Mouse (Mus musculus) gastrocnemius, postnatal 36 days (tissue): ENCODE measurements around the gene Skap1. TPM values are rescaled to one million over a fixed set of nuclear protein-coding genes. Genes with fewer than 3 reads are reported as not detected.

Experiments used
- DNase-seq, 2 experiments: peaks; one replicate each; pipeline ENCODE4 v3.0.0; 2022
- intact Hi-C: fragments of 180-260 bp; cut with DNase I; formaldehyde crosslinking; loops from one replicate; pipeline ENCODE4 v1.15.1; 2025
- total RNA-seq, 2 experiments: library from RNA; stranded (reverse); gene quantifications; 2 replicates each; pipeline ENCODE4 v1.2.3; 2021

The Skap1 gene
- total RNA-seq, 2 experiments from 2014 or later, result 1.6 TPM; not detected in 1

GRCm38 (mm10) chr11:96464716-96465060, 295 bp downstream of the Skap1 start:
- intact Hi-C loops, result no loop called here
- no peak for DNase-seq

DNA sequence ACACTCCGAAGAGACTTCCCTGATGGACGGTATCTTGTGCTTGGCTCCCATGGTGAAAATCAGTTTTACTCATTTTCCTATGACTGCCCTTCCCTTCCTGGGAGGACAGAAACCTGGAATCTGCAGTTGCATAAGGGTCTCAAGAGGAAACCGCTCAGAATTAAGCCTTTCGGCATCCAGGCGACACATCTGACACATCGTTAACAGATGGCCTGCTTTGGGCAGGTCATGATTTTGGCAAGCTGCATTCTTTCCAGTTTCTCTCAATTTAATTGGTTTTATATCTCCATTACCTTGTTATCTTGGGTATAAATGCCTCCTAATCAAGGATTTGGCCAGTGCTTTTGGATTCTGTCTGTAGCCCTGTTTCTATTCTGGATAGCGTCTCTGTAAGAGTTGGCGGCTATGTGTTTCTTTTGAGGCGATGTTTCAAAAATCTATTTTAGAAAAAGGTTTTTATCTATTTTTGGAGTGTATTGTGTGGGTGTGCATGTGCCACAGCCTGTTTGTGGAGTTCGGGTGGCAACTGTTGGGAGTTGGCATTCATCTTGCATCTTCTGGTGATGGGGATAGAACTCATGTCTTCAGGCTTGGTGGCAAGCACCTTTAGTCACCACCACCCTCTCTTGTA, 1.1 kb downstream of the Skap1 start:
- intact Hi-C loops, result no loop called here
- no peak for DNase-seq

DNA sequence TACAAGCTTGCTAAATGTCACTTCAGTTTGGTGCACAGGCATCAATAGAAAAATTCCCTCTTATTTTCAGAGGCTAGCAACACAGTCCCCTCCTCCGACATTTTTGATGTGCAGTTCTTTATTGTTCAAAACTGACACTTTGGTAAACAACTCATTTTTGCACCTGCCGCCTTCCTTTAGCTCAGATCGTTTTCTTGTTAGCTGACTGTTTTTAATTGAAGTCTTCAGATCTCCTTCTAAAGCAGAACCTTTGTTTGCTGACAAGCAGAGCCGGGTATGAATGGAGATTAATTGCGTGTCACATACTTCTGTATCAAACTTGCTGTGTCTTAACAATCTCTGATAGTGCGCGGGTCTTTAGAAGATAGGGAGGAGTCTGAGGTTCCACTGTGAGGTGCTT, 2.0 kb downstream of the Skap1 start:
- intact Hi-C loops, result no loop called here
- no peak for DNase-seq

GRCm38 (mm10) chr11:96466987-96467386, 2.6 kb downstream of the Skap1 start:
- no peak for DNase-seq

DNA sequence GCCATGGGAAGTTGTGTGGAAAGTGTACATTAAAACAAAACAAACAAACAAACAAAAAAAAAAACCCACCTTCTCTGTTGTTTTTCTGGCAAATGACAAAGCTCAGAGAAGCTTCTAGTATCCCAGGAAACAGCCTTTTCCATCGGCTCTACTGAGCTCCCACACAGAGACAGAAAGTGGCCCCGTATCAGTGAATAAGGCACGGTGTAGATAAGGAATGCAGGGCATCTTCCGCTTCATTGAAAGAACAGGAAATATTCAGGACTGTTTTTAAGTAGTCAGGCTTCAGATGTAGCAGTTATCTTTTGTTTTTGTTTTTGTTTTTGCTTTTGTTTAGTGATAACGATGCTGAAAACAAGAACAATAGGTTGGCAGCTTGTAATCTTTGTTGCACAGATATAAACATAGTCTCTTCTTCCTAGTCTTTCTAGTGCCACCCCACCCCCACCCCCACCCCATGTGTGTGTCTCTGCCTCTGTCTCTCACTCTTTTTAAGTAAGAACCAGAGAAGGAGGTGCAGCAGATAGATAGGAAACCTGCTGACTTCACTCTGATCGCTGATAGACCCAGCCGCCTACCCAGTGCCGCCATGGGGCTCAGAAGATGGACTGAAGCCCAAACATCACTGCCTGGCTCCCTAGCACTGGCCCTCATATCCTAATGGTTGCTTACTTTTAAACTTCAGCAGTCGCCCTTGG, 3.8 kb downstream of the Skap1 start:
- intact Hi-C loops, result no loop called here
- DNase-seq, result no peak

More at GRCm38 (mm10) chr11:96466987-96467386, 2.6 kb downstream of the Skap1 start:
- intact Hi-C loops, result no loop called here

DNA sequence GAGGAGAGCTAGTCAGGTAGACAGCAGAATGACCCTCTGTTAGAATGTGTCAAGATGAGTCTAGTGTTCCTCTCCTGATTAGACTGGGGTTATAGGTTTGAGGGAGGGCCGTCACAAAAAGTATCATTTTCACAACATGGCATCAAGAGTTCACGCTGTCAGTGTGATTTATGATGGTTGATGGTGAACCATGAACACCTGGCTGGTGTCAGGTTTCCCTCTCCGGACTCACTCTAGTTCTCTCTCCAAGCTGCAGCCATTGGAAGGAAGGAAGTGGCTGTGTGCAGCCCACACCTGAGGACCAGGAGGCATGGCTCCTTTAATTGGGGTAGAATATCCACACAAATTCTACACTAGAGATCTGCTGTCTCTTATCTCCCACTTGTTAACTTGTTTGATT, 18.3 kb downstream of the Skap1 start:
- intact Hi-C loops, result no loop called here
- no peak for DNase-seq

DNA sequence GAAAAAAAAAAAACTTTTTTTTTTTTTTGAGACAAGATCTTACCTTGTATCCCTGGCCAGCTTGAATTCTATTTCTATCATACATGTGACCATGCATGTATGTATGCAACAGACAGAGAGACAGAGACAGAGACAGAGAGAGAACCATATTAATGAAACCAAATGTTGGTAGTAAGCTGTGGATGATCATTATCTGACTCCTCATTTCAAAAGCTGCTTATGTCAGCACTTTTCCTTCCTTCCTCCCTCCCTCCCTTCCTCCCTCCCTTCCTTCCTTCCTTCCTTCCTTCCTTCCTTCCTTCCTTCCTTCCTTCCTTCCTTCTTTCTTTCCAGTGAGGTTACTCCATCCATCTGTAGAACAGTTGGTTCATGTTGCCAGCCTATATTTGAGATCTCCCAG, 18.8 kb downstream of the Skap1 start:
- DNase-seq, result no peak
- intact Hi-C loops, result no loop called here

- no peak for DNase-seq
- intact Hi-C loops, result no loop called here
These were observed 34.1 kb downstream of the Skap1 start for GRCm38 (mm10) chr11:96498481-96498880.

- no peak for DNase-seq
- intact Hi-C loops, result no loop called here
These were observed 36.6 kb downstream of the Skap1 start for GRCm38 (mm10) chr11:96501042-96501441.

DNA sequence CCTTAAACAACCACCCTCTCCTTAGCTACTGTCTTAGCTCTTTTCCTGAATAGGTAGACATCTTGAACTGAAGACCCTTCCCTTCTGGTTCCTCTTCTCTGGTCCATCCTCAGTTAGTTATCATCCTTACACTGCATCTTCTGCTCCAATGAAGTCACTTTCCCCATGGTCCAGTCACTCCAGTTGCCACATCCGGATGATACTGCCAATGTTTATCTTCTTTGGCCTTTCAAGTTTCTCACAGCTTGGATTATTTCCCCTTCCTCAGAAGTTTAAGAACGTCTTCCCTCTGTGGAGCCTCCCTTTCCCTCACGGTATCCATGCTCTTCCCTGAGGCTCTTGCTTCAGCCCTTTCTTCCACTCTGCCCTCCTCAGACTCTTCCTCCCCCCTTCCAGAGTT, 38.6 kb downstream of the Skap1 start:
- intact Hi-C loops, result no loop called here
- no peak for DNase-seq

DNA sequence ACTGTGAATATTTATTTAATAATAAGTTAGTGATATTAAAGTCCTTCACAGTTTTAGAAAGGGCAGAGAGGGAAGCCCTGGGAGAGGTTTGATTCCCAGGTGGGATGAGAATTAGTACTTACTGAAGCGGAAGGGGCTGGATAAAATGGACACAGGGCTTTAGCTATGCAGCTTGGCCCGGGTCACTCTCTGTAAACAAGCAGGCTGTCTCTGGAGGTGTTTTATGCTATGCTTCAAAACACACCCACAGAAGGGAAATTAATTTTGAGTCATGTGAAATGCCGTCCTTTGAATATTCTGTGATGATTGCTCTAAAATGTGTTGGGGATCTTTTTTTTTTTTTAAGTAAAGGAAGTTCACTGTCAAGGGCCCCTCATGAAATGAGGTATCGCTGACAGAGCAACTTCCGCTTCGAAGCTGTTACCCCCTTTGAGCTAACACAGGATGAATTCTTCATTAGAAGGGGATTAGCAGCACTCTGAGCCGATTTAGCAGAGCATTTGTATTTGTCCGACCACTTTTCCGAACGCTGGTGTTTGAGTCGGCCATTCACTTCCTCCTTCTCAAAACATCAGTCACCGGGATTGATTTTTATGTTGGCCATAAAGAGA, 40.2 kb downstream of the Skap1 start:
- no peak for DNase-seq
- intact Hi-C loops, result no loop called here

DNA sequence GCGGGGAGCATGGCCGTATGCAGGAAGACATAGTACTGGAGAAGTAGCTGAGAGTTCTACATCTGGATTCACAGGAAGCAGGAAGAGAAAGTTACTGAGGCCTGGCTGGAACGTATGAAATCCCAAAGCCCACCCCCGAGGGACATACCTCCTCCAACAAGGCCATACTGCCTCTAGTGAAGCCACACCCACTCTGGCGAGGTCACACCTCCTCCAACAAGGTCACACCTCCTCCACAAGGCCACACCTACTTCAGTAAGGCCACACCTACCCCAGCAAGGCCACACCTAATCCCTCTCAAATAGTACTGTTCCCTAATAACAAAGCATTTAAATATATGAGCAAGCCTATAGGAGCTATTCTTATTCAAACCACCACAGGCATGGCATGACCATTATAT, 41.4 kb downstream of the Skap1 start:
- no peak for DNase-seq
- intact Hi-C loops, result no loop called here

DNA sequence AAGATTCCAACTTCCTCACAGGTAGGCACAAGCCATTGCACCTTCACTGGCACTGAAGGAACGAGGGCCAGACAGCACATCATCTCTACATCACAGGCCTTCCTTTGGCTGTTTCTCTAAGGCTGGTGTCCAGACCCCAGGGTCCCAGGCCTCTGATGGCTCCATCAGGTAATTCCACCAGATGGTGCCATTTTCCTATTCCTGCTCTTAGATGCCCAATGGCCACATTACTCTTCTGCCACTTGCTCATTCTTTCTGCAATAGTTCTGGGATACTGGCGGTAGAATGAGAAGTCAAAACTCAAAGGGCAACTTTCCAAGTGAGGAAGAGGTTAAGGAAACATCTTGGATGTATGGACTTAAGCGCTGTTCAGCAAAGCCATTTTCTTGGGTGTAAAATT, 50.8 kb downstream of the Skap1 start:
- no peak for DNase-seq
- intact Hi-C loops, result no loop called here

- intact Hi-C loops, result no loop called here
These were observed 60.1 kb downstream of the Skap1 start for GRCm38 (mm10) chr11:96524541-96524940.

DNA sequence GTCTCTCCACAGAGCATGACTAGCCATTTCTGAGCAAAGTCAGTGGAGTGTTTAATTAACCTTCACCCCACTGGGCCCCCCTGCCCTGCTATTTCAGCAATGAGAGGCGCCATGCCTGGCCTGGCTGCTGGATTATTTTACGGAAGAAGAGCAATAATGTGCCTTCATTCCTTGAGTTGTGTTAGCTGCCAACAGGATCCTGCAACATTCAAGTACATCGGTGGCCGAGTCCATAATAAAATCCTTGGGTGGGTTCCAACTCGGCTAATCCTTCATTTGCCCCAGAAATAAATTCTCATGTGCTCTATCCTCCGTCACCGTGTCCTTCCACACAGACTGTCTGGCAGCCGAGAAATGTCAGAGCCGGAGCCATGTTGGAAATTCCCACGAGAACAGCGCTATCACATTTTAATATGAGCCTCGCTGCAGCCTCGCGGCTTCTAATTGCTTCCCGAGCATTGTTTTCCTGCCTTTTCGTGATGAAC, 61.8 kb downstream of the Skap1 start:
- intact Hi-C loops, result no loop called here
- DNase-seq, result no peak

More at GRCm38 (mm10) chr11:96524541-96524940, 60.1 kb downstream of the Skap1 start:
- no peak for DNase-seq

DNA sequence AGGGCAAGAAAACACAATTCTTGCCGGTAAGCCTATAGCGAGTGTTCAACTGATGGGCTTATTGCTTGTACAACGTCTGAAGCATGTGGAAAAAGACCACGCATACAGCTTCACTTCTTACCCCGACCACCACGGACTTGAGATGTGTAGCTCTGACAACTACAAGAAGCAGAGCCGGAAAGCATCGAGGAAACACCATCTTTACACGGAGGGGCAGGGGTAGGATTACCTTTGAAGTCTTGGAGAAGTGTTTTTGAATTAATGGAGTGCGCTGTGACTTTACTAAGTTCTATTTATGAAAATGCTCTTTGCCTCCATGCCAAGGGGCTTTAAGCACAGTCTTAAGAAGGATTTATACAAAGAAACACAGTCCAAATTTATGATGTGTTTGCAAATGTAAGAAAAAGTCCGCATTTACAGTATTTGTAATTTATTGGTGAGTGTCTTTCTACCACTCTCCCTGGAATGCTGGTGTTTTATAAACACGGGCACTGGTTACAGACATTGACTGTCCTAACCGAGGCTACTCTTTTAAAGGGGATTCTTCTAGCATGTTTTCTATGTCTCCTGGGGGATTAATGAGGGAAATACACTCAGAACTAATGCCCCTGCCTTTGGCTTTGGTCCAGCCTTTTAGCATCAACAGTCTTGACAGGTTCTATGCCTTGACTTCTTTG, 67.5 kb downstream of the Skap1 start:
- intact Hi-C loops, result no loop called here
- DNase-seq, result no peak

- DNase-seq, result no peak
- intact Hi-C loops, result no loop called here
These were observed 70.1 kb downstream of the Skap1 start for GRCm38 (mm10) chr11:96534531-96534930.

DNA sequence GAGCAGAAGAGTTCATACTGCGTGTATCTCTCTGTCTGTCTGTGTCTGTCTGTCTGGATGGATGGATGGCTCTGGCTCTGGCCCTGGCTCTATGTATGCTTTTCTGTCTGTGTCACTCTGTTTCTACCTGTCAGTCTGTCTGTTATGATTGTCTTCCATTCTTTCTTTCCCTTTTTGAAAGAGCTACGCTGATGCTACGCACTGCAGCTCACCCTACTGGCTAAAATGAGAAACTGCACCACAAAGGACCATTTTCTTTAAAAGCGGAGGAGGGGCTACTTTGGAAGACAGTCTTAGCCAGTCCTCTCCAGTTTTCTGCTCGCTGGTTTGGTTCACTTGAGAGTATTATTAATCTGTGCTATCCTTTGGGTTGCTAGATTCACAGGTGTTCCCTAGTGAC, 71.8 kb downstream of the Skap1 start:
- intact Hi-C loops, result loop anchor here (5.0 kb wide), 2 partner anchors 234 to 259 kb away; partner anchors contain the start of gene Hoxb5
- no peak for DNase-seq

DNA sequence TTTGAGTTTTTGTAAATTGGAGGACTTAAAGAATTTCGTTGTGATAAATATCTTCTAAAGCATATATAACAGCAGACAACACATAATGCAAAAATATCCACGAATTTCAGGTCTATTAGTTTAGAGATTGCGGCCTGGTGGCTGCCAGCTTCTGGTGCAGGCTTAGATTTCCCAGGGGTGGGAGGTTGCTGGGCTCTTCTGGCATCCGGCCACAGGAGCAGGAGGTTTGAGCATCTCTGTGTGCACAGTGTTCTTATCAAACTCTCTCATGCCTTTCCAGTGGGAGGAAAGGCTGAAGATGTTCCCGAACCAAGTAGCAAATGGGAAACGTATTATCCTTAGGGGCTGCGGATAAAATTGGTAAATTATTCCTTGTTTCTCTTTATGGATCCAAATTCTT, 77.6 kb downstream of the Skap1 start:
- intact Hi-C loops, result no loop called here
- no peak for DNase-seq

- intact Hi-C loops, result no loop called here
- no peak for DNase-seq
These were observed 78.2 kb downstream of the Skap1 start for GRCm38 (mm10) chr11:96542561-96542960.

DNA sequence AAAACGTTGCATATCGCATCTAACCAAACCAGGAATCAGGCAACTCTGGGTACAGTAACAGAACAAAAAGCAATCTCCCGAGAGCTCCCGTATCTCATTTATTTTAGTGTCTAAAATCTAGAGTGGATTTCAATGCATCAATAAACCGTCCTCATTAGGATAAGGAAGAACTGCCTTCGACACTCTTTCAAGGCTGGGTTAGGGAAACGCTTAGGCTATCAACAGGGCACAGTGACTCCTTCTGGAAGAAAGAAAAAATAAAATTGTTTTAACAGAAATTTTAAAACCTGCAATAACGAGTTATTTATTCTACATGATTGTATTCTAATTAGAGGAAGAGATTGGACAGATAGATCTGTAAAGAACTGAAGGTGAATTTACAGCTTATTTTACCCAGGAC, 82.0 kb downstream of the Skap1 start:
- intact Hi-C loops, result no loop called here
- no peak for DNase-seq
